Mouse (Mus musculus) lung, embryonic 14.5 days (tissue): ENCODE measurements around the gene Sept8. TPM values are rescaled to one million over a fixed set of nuclear protein-coding genes. Genes with fewer than 3 reads are reported as not detected.

ENCODE experiments used
- ATAC-seq: fragments of 200-750 bp; cut with Nextera tagmentation; 2 replicates; pipeline ENCODE4 v1.8.0; 2017; ENCODE audit warnings: mild to moderate bottlenecking, moderate TSS enrichment, moderate library complexity; ENCODE audit not compliant: insufficient read depth
- DNase-seq: peaks from one replicate; pipeline ENCODE4 v3.0.0-alpha.2; 2015
- H3K27ac ChIP-seq: fragments of 300-500 bp; sonication (generic); 2 replicates; pipeline ENCODE4 v1.5.1; 2014; ENCODE audit warnings: low read depth, mild to moderate bottlenecking, moderate library complexity
- H3K27me3 ChIP-seq: fragments of 300-500 bp; sonication (generic); 2 replicates; pipeline ENCODE4 v1.6.1; 2014; ENCODE audit warnings: low read length, control low read depth; ENCODE audit not compliant: insufficient read depth
- H3K36me3 ChIP-seq: fragments of 300-500 bp; sonication (generic); 2 replicates; pipeline ENCODE4 v1.6.1; 2014; ENCODE audit warnings: control low read depth; ENCODE audit not compliant: insufficient read depth
- H3K4me1 ChIP-seq: fragments of 300-500 bp; sonication (generic); 2 replicates; pipeline ENCODE4 v1.6.1; 2014; ENCODE audit warnings: antibody characterized with exemption, control low read depth; ENCODE audit not compliant: insufficient read depth
- H3K4me2 ChIP-seq: fragments of 300-500 bp; sonication (generic); 2 replicates; pipeline ENCODE4 v1.6.1; 2014; ENCODE audit warnings: mild to moderate bottlenecking
- H3K4me3 ChIP-seq: fragments of 300-500 bp; sonication (generic); 2 replicates; pipeline ENCODE4 v1.5.1; 2014; ENCODE audit warnings: low read depth, low read length
- H3K9ac ChIP-seq: fragments of 300-500 bp; sonication (generic); 2 replicates; pipeline ENCODE4 v1.6.1; 2014
- H3K9me3 ChIP-seq: fragments of 300-500 bp; sonication (generic); 2 replicates; pipeline ENCODE4 v1.6.1; 2016; ENCODE audit warnings: low read depth, low read length, control low read depth
- CTCF ChIP-seq: IDR thresholded peaks from 2 replicates; pipeline ENCODE4 v1.5.1; 2016; ENCODE audit warnings: antibody characterized with exemption, low read depth
- WGBS: fragments of 180-500 bp; shearing (Covaris S2); extraction: QIAGEN DNeasy Blood & Tissue Kit; methylation state at CpG from one replicate; pipeline ENCODE4 v1.1.7; 2014; 5-methylcytosine and 5-hydroxymethylcytosine counted together
- polyA plus RNA-seq: library from polyadenylated mRNA; unstranded; fragments of >200 nt; fragmentation: Nextera tagmentation; extraction: Ambion mirVana; gene quantifications from 2 replicates; pipeline ENCODE4 v1.2.1, GENCODE M21; 2014

Sept8 gene
- polyA plus RNA-seq, 1 experiment from 2014 or later = 25.6 TPM

GRCm38 (mm10) chr11:53528397-53529252 is 9.6 kb downstream of the Sept8 start:
- Histone ChIP-seq H3K27ac (no peak overlapping the region), H3K27me3 (no peaks in the 10 kb centered on the region), H3K9ac (no peak overlapping the region), H3K9me3 (no peaks in the 10 kb centered on the region), H3K4me3 (no peak overlapping the region), H3K36me3 (peaks cover 9% of the 10 kb centered on the region; the same call in 1 of the 2 replicates), H3K4me2 (no peak overlapping the region), H3K4me1 (no peaks in the 10 kb centered on the region; the same call in 1 of the 2 replicates)
- DNase-seq (no peak), ATAC-seq (peak; percentile 25; the same call in 1 of the 2 replicates)
- TF ChIP-seq CTCF = no peak
- WGBS = 65% methylated on average over 9 of the region's 9 CpGs

- H3K4me1 ChIP-seq = no peaks in the 10 kb centered on the region; the same call in 1 of the 2 replicates
- peaks cover 15% of the 10 kb centered on the region; the same call in 1 of the 2 replicates for H3K36me3 ChIP-seq
- no peak for TF ChIP-seq CTCF
- H3K4me2 ChIP-seq = peak overlapping the region; percentile 16; the same call in 1 of the 2 replicates
- no peak overlapping the region for H3K4me3 ChIP-seq
- H3K27ac ChIP-seq = 0 out of 2 replicates have a peak overlapping the region, but pooled peaks have one; percentile 32
- WGBS = 37% methylated on average over 6 of the region's 6 CpGs
- peak; percentile 69 for DNase-seq
- no peaks in the 10 kb centered on the region for H3K27me3 ChIP-seq
- no peak overlapping the region; the same call in 1 of the 2 replicates for H3K9ac ChIP-seq
- no peaks in the 10 kb centered on the region for H3K9me3 ChIP-seq
- peak; percentile 70; the same call in 1 of the 2 replicates for ATAC-seq
Observed at GRCm38 (mm10) chr11:53529253-53529557, 10.1 kb downstream of the Sept8 start.

GRCm38 (mm10) chr11:53530001-53530400 is 10.9 kb downstream of the Sept8 start:
- ATAC-seq (no peak), DNase-seq (no peak)
- no peaks in the 10 kb centered on the region; the same call in 1 of the 2 replicates for H3K4me1 ChIP-seq
- H3K36me3 ChIP-seq = peaks cover 23% of the 10 kb centered on the region; the same call in 1 of the 2 replicates
- H3K9me3 ChIP-seq = no peaks in the 10 kb centered on the region
- H3K4me3 ChIP-seq = no peak overlapping the region
- WGBS = 70% methylated on average over 9 of the region's 9 CpGs
- TF ChIP-seq CTCF = no peak
- no peaks in the 10 kb centered on the region for H3K27me3 ChIP-seq
- no peak overlapping the region for H3K4me2 ChIP-seq
- H3K9ac ChIP-seq = no peak overlapping the region
- no peak overlapping the region for H3K27ac ChIP-seq

GRCm38 (mm10) chr11:53531578-53532230 is 12.6 kb downstream of the Sept8 start:
- no peak overlapping the region for H3K9ac ChIP-seq
- H3K4me2 ChIP-seq = no peak overlapping the region
- TF ChIP-seq CTCF = no peak
- H3K36me3 ChIP-seq = peaks cover 38% of the 10 kb centered on the region
- H3K4me1 ChIP-seq = no peaks in the 10 kb centered on the region; the same call in 1 of the 2 replicates
- no peak for ATAC-seq
- H3K9me3 ChIP-seq = no peaks in the 10 kb centered on the region
- DNase-seq = no peak
- H3K27me3 ChIP-seq = no peaks in the 10 kb centered on the region
- H3K27ac ChIP-seq = no peak overlapping the region
- WGBS = 88% methylated on average over 10 of the region's 10 CpGs
- no peak overlapping the region for H3K4me3 ChIP-seq

- DNase-seq (no peak), ATAC-seq (no peak)
- 89% methylated on average over 1 of the region's 1 CpGs for WGBS
- H3K27me3 ChIP-seq = no peaks in the 10 kb centered on the region
- H3K9me3 ChIP-seq = no peaks in the 10 kb centered on the region
- H3K36me3 ChIP-seq = peaks cover 43% of the 10 kb centered on the region
- H3K4me1 ChIP-seq = no peaks in the 10 kb centered on the region; the same call in 1 of the 2 replicates
- no peak for TF ChIP-seq CTCF
- H3K4me2 ChIP-seq = no peak overlapping the region
- no peak overlapping the region for H3K9ac ChIP-seq
- H3K27ac ChIP-seq = no peak overlapping the region
- no peak overlapping the region for H3K4me3 ChIP-seq
Observed at GRCm38 (mm10) chr11:53532231-53532620, 13.2 kb downstream of the Sept8 start.

GRCm38 (mm10) chr11:53539002-53539491 is 20.0 kb downstream of the Sept8 start:
- H3K36me3 ChIP-seq = peaks cover 58% of the 10 kb centered on the region
- no peak for ATAC-seq

GRCm38 (mm10) chr11:53540394-53540793 is 21.3 kb downstream of the Sept8 start:
- Histone ChIP-seq H3K9ac (no peak overlapping the region), H3K36me3 (peaks cover 48% of the 10 kb centered on the region), H3K4me1 (no peaks in the 10 kb centered on the region), H3K4me2 (no peak overlapping the region), H3K9me3 (no peaks in the 10 kb centered on the region), H3K27ac (no peak overlapping the region), H3K27me3 (no peaks in the 10 kb centered on the region), H3K4me3 (no peak overlapping the region)
- ATAC-seq = no peak
- no peak for DNase-seq
- 92% methylated on average over 3 of the region's 3 CpGs for WGBS
- no peak for TF ChIP-seq CTCF

More at GRCm38 (mm10) chr11:53539002-53539491, 20.0 kb downstream of the Sept8 start:
- TF ChIP-seq CTCF = no peak
- H3K9ac ChIP-seq = no peak overlapping the region
- H3K4me1 ChIP-seq = no peaks in the 10 kb centered on the region
- 66% methylated on average over 15 of the region's 15 CpGs for WGBS
- no peaks in the 10 kb centered on the region for H3K9me3 ChIP-seq
- DNase-seq = no peak
- no peak overlapping the region for H3K27ac ChIP-seq
- no peaks in the 10 kb centered on the region for H3K27me3 ChIP-seq
- H3K4me2 ChIP-seq = no peak overlapping the region
- H3K4me3 ChIP-seq = no peak overlapping the region
